Mouse (Mus musculus): Measurements from ENCODE around the gene Satb1. TPM values are rescaled to one million over a fixed set of nuclear protein-coding genes. Genes with fewer than 3 reads are reported as not detected.

Satb1 gene
- total and polyA plus RNA-seq, 3 experiments = not detected

DNA sequence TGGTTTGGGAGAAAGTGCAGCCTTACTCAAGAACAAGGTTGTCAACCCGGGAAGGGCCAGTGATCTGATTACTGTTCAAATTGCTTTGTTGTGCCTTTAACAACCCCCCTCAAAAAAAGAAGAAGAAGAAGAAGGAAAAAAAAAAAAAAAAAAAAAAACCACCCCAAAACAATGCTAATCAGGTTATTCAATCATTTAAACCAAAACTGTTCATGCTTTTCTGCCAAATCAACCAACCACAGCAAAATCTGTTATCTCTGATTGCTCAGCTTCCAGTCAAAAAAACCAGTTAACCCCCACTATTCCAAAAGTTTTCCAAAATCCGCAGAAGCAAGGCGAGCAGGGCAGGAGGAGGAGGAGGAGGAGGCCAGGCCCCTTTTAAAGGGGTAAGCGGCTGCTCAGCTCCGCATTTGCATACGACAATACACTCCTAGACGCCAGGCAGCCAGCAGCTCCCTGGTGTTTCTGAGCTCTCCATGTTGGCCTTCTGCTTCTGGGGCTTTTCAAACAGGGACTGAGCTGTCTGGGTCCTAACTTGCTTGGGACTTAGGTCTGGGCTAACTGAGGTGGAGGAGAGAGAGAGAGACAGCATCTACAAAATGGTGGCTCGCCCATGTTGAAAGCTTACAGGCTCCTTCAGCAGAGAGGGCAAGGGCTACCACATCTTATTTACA is 42.6 kb downstream of the Satb1 start:
- Histone ChIP-seq H3K4me1 (ENCODE audit: control insufficient read depth in 1 of 2, insufficient read depth in 2 of 2) (no peaks in the 10 kb centered on the region), H3K4me2 (ENCODE audit: insufficient read depth, low read depth, poor library complexity, severe bottlenecking) (no peak overlapping the region), H3K9me3 (replicated peaks; ENCODE audit: low read length) (peaks cover 2% of the 10 kb centered on the region), H3K79me2 (replicated peaks; ENCODE audit: control insufficient read depth, extremely low read depth, insufficient read depth, poor library complexity, severe bottlenecking) (no peaks in the 10 kb centered on the region), H3K27ac (ENCODE audit: insufficient read depth, low read depth) (no peak overlapping the region), H3K27me3 (replicated peaks) (no peaks in the 10 kb centered on the region), H3K36me3 (replicated peaks in 1 of 2; ENCODE audit: control insufficient read depth in 1 of 2, insufficient read depth in 1 of 2, low read length in 1 of 2) (no peaks in the 10 kb centered on the region), H3K9ac (ENCODE audit: insufficient read depth, low read depth) (no peak overlapping the region), H3K4me3 (replicated peaks in 1 of 3; ENCODE audit: low read depth in 2 of 3, low read length in 2 of 3, poor library complexity in 1 of 3) (no peak overlapping the region)
- no peak for DNase-seq (ENCODE audit: extremely low read depth)
- TF ChIP-seq MYC (IDR thresholded peaks at IDR 0.05; ENCODE audit: low read depth, low read length) = no peak
- in situ Hi-C loops (cut with MboI; ENCODE audit: low pct_ligation_motif_present, low pct_unique_long_range_greater_than_20kb, low sequenced_read_pairs) (no loop called here), dilution Hi-C loops (cut with MboI; ENCODE audit: extremely low pct_ligation_motif_present, extremely low pct_unique_long_range_greater_than_20kb, low sequenced_read_pairs) (no loop called here)

DNA sequence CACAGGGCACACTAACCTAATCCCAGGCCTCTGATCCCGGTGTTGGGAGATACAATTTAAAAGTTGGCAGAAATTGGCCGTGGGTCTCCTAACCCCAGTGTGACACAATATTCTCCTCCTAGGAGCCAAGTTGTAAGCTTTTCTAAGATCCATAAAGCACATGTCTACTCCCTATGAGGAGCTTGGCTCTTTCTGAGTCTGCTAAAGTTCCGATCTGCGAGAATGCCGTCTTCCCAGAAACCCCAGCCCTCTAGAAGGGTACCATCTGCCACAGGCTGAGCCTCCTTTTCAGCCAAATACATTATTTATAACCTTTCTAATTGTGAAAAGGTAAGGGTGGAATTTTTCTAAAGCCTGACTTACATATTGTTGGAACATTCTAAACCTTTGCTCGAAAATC is 43.3 kb downstream of the Satb1 start:
- H3K27ac ChIP-seq (ENCODE audit: insufficient read depth, low read depth) = no peak overlapping the region
- in situ Hi-C loops (cut with MboI; ENCODE audit: low pct_ligation_motif_present, low pct_unique_long_range_greater_than_20kb, low sequenced_read_pairs) = no loop called here

DNA sequence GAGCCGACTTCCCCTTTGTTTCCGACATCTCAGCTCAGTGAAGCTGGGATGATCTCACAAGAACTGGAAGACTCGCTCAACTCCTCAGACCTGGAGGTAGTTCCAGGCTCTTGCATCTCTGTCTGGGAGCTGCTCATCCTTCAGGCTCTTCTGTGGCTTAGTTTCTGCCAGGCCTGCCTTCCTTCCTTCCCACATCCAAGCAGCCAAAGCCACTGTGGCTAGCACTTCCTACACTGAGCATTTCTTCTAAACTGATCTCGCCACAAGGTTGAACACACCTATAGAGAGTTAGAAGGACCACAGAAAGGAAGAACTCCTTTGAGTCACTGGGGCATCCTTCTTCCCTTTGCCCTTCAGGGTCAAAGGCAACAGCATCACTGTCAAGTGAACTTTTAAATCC is 44.0 kb downstream of the Satb1 start:
- dilution Hi-C loops (cut with MboI; ENCODE audit: extremely low pct_ligation_motif_present, extremely low pct_unique_long_range_greater_than_20kb, low sequenced_read_pairs) = no loop called here
- Histone ChIP-seq H3K9me3 (replicated peaks; ENCODE audit: low read length) (peaks cover 2% of the 10 kb centered on the region), H3K4me1 (ENCODE audit: control insufficient read depth in 1 of 2, insufficient read depth in 2 of 2) (no peaks in the 10 kb centered on the region), H3K79me2 (replicated peaks; ENCODE audit: control insufficient read depth, extremely low read depth, insufficient read depth, poor library complexity, severe bottlenecking) (no peaks in the 10 kb centered on the region), H3K4me2 (ENCODE audit: insufficient read depth, low read depth, poor library complexity, severe bottlenecking) (no peak overlapping the region), H3K9ac (ENCODE audit: insufficient read depth, low read depth) (no peak overlapping the region), H3K27ac (ENCODE audit: insufficient read depth, low read depth) (no peak overlapping the region), H3K27me3 (replicated peaks) (no peaks in the 10 kb centered on the region), H3K4me3 (replicated peaks in 1 of 3; ENCODE audit: low read depth in 2 of 3, low read length in 2 of 3, poor library complexity in 1 of 3) (no peak overlapping the region), H3K36me3 (replicated peaks in 1 of 2; ENCODE audit: control insufficient read depth in 1 of 2, insufficient read depth in 1 of 2, low read length in 1 of 2) (no peaks in the 10 kb centered on the region)
- TF ChIP-seq JUND (conservative IDR thresholded peaks at IDR 0.05; ENCODE audit: low read depth, low read length) (no peak), NRF1 (IDR thresholded peaks at IDR 0.05; ENCODE audit: low read depth, low read length) (no peak), ELF1 (IDR thresholded peaks at IDR 0.05; ENCODE audit: low read depth, low read length) (no peak), CHD2 (IDR thresholded peaks at IDR 0.05; ENCODE audit: low read length) (no peak), MXI1 (IDR thresholded peaks at IDR 0.05; ENCODE audit: low read depth, low read length) (no peak)
- in situ Hi-C loops (cut with MboI; ENCODE audit: low pct_ligation_motif_present, low pct_unique_long_range_greater_than_20kb, low sequenced_read_pairs) = no loop called here
- DNase-seq (ENCODE audit: extremely low read depth) = no peak

More for the DNA sequence above, 43.3 kb downstream of the Satb1 start:
- H3K4me2 ChIP-seq (ENCODE audit: insufficient read depth, low read depth, poor library complexity, severe bottlenecking) = no peak overlapping the region
- no peaks in the 10 kb centered on the region for H3K36me3 ChIP-seq (replicated peaks in 1 of 2; ENCODE audit: control insufficient read depth in 1 of 2, insufficient read depth in 1 of 2, low read length in 1 of 2)
- DNase-seq (ENCODE audit: extremely low read depth) = no peak
- H3K4me1 ChIP-seq (ENCODE audit: control insufficient read depth in 1 of 2, insufficient read depth in 2 of 2) = no peaks in the 10 kb centered on the region
- peaks cover 2% of the 10 kb centered on the region for H3K9me3 ChIP-seq (replicated peaks; ENCODE audit: low read length)
- H3K9ac ChIP-seq (ENCODE audit: insufficient read depth, low read depth) = no peak overlapping the region
- no peaks in the 10 kb centered on the region for H3K79me2 ChIP-seq (replicated peaks; ENCODE audit: control insufficient read depth, extremely low read depth, insufficient read depth, poor library complexity, severe bottlenecking)
- H3K27me3 ChIP-seq (replicated peaks) = no peaks in the 10 kb centered on the region
- TF ChIP-seq TBP (conservative IDR thresholded peaks at IDR 0.05; ENCODE audit: low read depth, low read length) = no peak
- no peak for TF ChIP-seq ZMIZ1 (IDR thresholded peaks at IDR 0.05; ENCODE audit: low read depth, low read length)
- TF ChIP-seq USF1 (IDR thresholded peaks at IDR 0.05; ENCODE audit: low read depth, low read length) = no peak
- TF ChIP-seq SIN3A (IDR thresholded peaks at IDR 0.05; ENCODE audit: low read length) = no peak
- TF ChIP-seq PAX5 (IDR thresholded peaks at IDR 0.05; ENCODE audit: low read length) = no peak
- no peak for TF ChIP-seq MYC (IDR thresholded peaks at IDR 0.05; ENCODE audit: low read depth, low read length)
- no peak for TF ChIP-seq CHD2 (IDR thresholded peaks at IDR 0.05; ENCODE audit: low read length)
- no peak for TF ChIP-seq POLR2A (IDR thresholded peaks at IDR 0.05; ENCODE audit: low read depth, low read length)
- no peak for TF ChIP-seq UBTF (IDR thresholded peaks at IDR 0.05; ENCODE audit: low read depth, low read length)
- TF ChIP-seq USF2 (conservative IDR thresholded peaks at IDR 0.05; ENCODE audit: low read depth, low read length) = no peak
- no peak for TF ChIP-seq JUND (conservative IDR thresholded peaks at IDR 0.05; ENCODE audit: low read depth, low read length)
- no peak for TF ChIP-seq RCOR1 (conservative IDR thresholded peaks at IDR 0.05; ENCODE audit: low read depth, low read length)
- no peak for TF ChIP-seq TCF12 (IDR thresholded peaks at IDR 0.05; ENCODE audit: low read depth, low read length)
- no peak for TF ChIP-seq MAFK (IDR thresholded peaks at IDR 0.05; ENCODE audit: insufficient replicate concordance, low read length)
- H3K4me3 ChIP-seq (replicated peaks in 1 of 3; ENCODE audit: low read depth in 2 of 3, low read length in 2 of 3, poor library complexity in 1 of 3) = no peak overlapping the region
- dilution Hi-C loops (cut with MboI; ENCODE audit: extremely low pct_ligation_motif_present, extremely low pct_unique_long_range_greater_than_20kb, low sequenced_read_pairs) = no loop called here

Measured in CH12.LX (cell line).